Mouse (Mus musculus) lung, embryonic 15.5 days (tissue): ENCODE data around the gene Tmem39b. TPM values are rescaled to one million over a fixed set of nuclear protein-coding genes. Genes with fewer than 3 reads are reported as not detected.
A peak's percentile ranks its signal among the peaks of the same experiment; 100 is the strongest.

Experiments used
- ATAC-seq: fragments of 200-750 bp; cut with Nextera tagmentation; 2 replicates; pipeline ENCODE4 v1.8.0; 2017; ENCODE audit warnings: moderate number of reproducible peaks, borderline replicate concordance; ENCODE audit not compliant: low FRiP score, low TSS enrichment; ENCODE audit errors: extremely low read depth
- H3K27ac ChIP-seq: fragments of 300-500 bp; sonication (generic); 2 replicates; pipeline ENCODE4 v1.5.1; 2015; ENCODE audit warnings: moderate library complexity, mild to moderate bottlenecking, inconsistent platforms
- H3K27me3 ChIP-seq: fragments of 300-500 bp; sonication (generic); 2 replicates; pipeline ENCODE4 v1.6.1; 2015; ENCODE audit warnings: inconsistent platforms
- H3K36me3 ChIP-seq: fragments of 300-500 bp; sonication (generic); 2 replicates; pipeline ENCODE4 v1.6.1; 2015; ENCODE audit warnings: inconsistent platforms
- H3K4me1 ChIP-seq: fragments of 300-500 bp; sonication (generic); 2 replicates; pipeline ENCODE4 v1.6.1; 2015; ENCODE audit warnings: inconsistent platforms
- H3K4me2 ChIP-seq: fragments of 300-500 bp; sonication (generic); 2 replicates; pipeline ENCODE4 v1.6.1; 2015; ENCODE audit warnings: inconsistent platforms, mild to moderate bottlenecking, moderate library complexity
- H3K4me3 ChIP-seq: fragments of 300-500 bp; sonication (generic); 2 replicates; pipeline ENCODE4 v1.5.1; 2015; ENCODE audit warnings: mild to moderate bottlenecking, inconsistent platforms
- H3K9ac ChIP-seq: fragments of 300-500 bp; sonication (generic); 2 replicates; pipeline ENCODE4 v1.6.1; 2015; ENCODE audit warnings: inconsistent platforms
- H3K9me3 ChIP-seq: fragments of 300-500 bp; sonication (generic); 2 replicates; pipeline ENCODE4 v1.6.1; 2016; ENCODE audit warnings: inconsistent platforms
- WGBS: fragments of 180-500 bp; shearing (Covaris S2); methylation state at CpG from one replicate; pipeline ENCODE4 v1.1.7; 2015; 5-methylcytosine and 5-hydroxymethylcytosine counted together
- microRNA-seq: library from miRNA; unstranded; fragments of <30 nt; microRNA quantifications from one replicate; pipeline ENCODE4, GENCODE M21; 2016
- polyA plus RNA-seq: library from polyadenylated mRNA; unstranded; fragments of >200 nt; fragmentation: Nextera tagmentation; extraction: Ambion mirVana; gene quantifications from 2 replicates; pipeline ENCODE4 v1.2.1, GENCODE M21; 2015

The Tmem39b gene
- polyA plus RNA-seq, 1 experiment from 2014 or later, result 13.6 TPM

- ATAC-seq, result no peak
- Histone ChIP-seq H3K27ac (peak overlapping the region; percentile 96), H3K4me3 (peak overlapping the region; percentile 65), H3K36me3 (peaks cover 48% of the 10 kb centered on the region), H3K9ac (peak overlapping the region; percentile 78), H3K4me1 (peaks cover 29% of the 10 kb centered on the region), H3K4me2 (peak overlapping the region; percentile 88), H3K27me3 (no peaks in the 10 kb centered on the region), H3K9me3 (no peaks in the 10 kb centered on the region)
- WGBS, result 2% methylated on average over 17 of the region's 17 CpGs
These were observed 56.5 kb downstream of the Tmem39b start for GRCm38 (mm10) chr4:129640101-129640637.

- no peak overlapping the region for H3K27ac ChIP-seq
- peaks cover 48% of the 10 kb centered on the region for H3K36me3 ChIP-seq
- peaks cover 29% of the 10 kb centered on the region for H3K4me1 ChIP-seq
- H3K4me3 ChIP-seq, result peak overlapping the region; percentile 65
- 79% methylated on average over 15 of the region's 15 CpGs for WGBS
- H3K9me3 ChIP-seq, result no peaks in the 10 kb centered on the region
- no peak for ATAC-seq
- H3K27me3 ChIP-seq, result no peaks in the 10 kb centered on the region
- H3K9ac ChIP-seq, result no peak overlapping the region; the same call in 1 of the 2 replicates
- peak overlapping the region; percentile 88 for H3K4me2 ChIP-seq
These were observed 57.4 kb downstream of the Tmem39b start for GRCm38 (mm10) chr4:129639221-129639620.

- peaks cover 94% of the 10 kb centered on the region for H3K36me3 ChIP-seq
- WGBS, result 74% methylated on average over 6 of the region's 6 CpGs
- no peak for ATAC-seq
These were observed 62.8 kb downstream of the Tmem39b start for GRCm38 (mm10) chr4:129633852-129634251.

GRCm38 (mm10) chr4:129631867-129632266 lies 64.8 kb downstream of the Tmem39b start:
- Histone ChIP-seq H3K9me3 (no peaks in the 10 kb centered on the region), H3K4me1 (peaks cover 8% of the 10 kb centered on the region; the same call in 1 of the 2 replicates), H3K27ac (no peak overlapping the region), H3K36me3 (peaks cover 97% of the 10 kb centered on the region), H3K4me3 (no peak overlapping the region), H3K4me2 (no peak overlapping the region), H3K27me3 (no peaks in the 10 kb centered on the region), H3K9ac (no peak overlapping the region)
- no peak for ATAC-seq
- WGBS, result 87% methylated on average over 12 of the region's 12 CpGs

More at GRCm38 (mm10) chr4:129633852-129634251, 62.8 kb downstream of the Tmem39b start:
- no peak overlapping the region for H3K9ac ChIP-seq
- no peaks in the 10 kb centered on the region for H3K27me3 ChIP-seq
- no peak overlapping the region for H3K4me3 ChIP-seq
- no peak overlapping the region for H3K4me2 ChIP-seq
- no peaks in the 10 kb centered on the region for H3K9me3 ChIP-seq
- peaks cover 16% of the 10 kb centered on the region for H3K4me1 ChIP-seq
- no peak overlapping the region for H3K27ac ChIP-seq

- Histone ChIP-seq H3K9me3 (no peaks in the 10 kb centered on the region), H3K4me1 (peaks cover 17% of the 10 kb centered on the region), H3K27ac (no peak overlapping the region), H3K4me2 (no peak overlapping the region), H3K36me3 (peaks cover 96% of the 10 kb centered on the region), H3K9ac (no peak overlapping the region), H3K4me3 (no peak overlapping the region), H3K27me3 (no peaks in the 10 kb centered on the region)
- ATAC-seq, result no peak
- 70% methylated on average over 4 of the region's 4 CpGs for WGBS
These were observed 65.7 kb downstream of the Tmem39b start for GRCm38 (mm10) chr4:129630944-129631343.

Small RNA genes lying within 50 kb of the gene (microRNA-seq; reads per million reads assigned to microRNA genes)
- gene Mir7016, result not detected

Other genes with a start within 250 kb of the Tmem39b start
- 23.1 and 24.2 TPM in 2 replicates for gene Bsdc1, start 235.3 kb downstream of the Tmem39b start, polyA plus RNA-seq
- not detected in 2 replicates for gene Tssk3, start 205.8 kb downstream of the Tmem39b start, polyA plus RNA-seq
- gene Fam229a, start 205.6 kb downstream of the Tmem39b start, polyA plus RNA-seq, result not detected in 2 replicates
- 748 and 767 TPM in 2 replicates for gene Marcksl1, start 183.3 kb downstream of the Tmem39b start, polyA plus RNA-seq
- gene Hdac1, start 154.1 kb downstream of the Tmem39b start, polyA plus RNA-seq, result 251 and 260 TPM in 2 replicates
- 8.3 and 24.9 TPM in 2 replicates for gene Lck, start 123.2 kb downstream of the Tmem39b start, polyA plus RNA-seq
- 3.2 and 4.2 TPM in 2 replicates for gene Fam167b, start 118.3 kb downstream of the Tmem39b start, polyA plus RNA-seq
- 259 and 262 TPM in 2 replicates for gene Eif3i, start 96.2 kb downstream of the Tmem39b start, polyA plus RNA-seq
- 187 and 191 TPM in 2 replicates for gene Tmem234, start 96.2 kb downstream of the Tmem39b start, polyA plus RNA-seq
- 1.5 and 2.1 TPM in 2 replicates for gene Dcdc2b, start 82.6 kb downstream of the Tmem39b start, polyA plus RNA-seq
- 29.8 and 30.6 TPM in 2 replicates for gene Iqcc, start 77.7 kb downstream of the Tmem39b start, polyA plus RNA-seq
- 51.4 and 59.5 TPM in 2 replicates for gene Ccdc28b, start 72.9 kb downstream of the Tmem39b start, polyA plus RNA-seq
- gene Txlna, start 55.8 kb downstream of the Tmem39b start, polyA plus RNA-seq, result 83.2 and 86.8 TPM in 2 replicates
- 16.4 and 16.5 TPM in 2 replicates for gene Kpna6, start 24.1 kb downstream of the Tmem39b start, polyA plus RNA-seq
- 125 and 126 TPM in 2 replicates for gene Khdrbs1, start 45.5 kb upstream of the Tmem39b start, polyA plus RNA-seq
- gene Ptp4a2, start 114.4 kb upstream of the Tmem39b start, polyA plus RNA-seq, result 353 and 378 TPM in 2 replicates
- 0.08 and 0.09 TPM in 2 replicates for gene Spocd1, start 232.4 kb upstream of the Tmem39b start, polyA plus RNA-seq